Mouse (Mus musculus) intestine, embryonic 16.5 days (tissue): ENCODE measurements around the gene Cadm3. TPM values are rescaled to one million over a fixed set of nuclear protein-coding genes. Genes with fewer than 3 reads are reported as not detected.

Experiments used
- ATAC-seq: fragments of 200-750 bp; cut with Nextera tagmentation; 2 replicates; pipeline ENCODE4 v1.8.0; 2017; ENCODE audit warnings: moderate TSS enrichment, moderate library complexity
- H3K27ac ChIP-seq: fragments of 300-500 bp; sonication (generic); 2 replicates; pipeline ENCODE4 v1.5.1; 2014; ENCODE audit warnings: mild to moderate bottlenecking, low read length
- H3K27me3 ChIP-seq: fragments of 300-500 bp; sonication (generic); replicated peaks from 2 replicates; pipeline ENCODE4 v1.6.1; 2014; ENCODE audit warnings: low read length, control low read depth, mixed read lengths; ENCODE audit not compliant: control insufficient read depth, insufficient read depth
- H3K36me3 ChIP-seq: fragments of 300-500 bp; sonication (generic); 2 replicates; pipeline ENCODE4 v1.6.1; 2014; ENCODE audit warnings: low read length, control low read depth; ENCODE audit not compliant: control insufficient read depth, insufficient read depth
- H3K4me1 ChIP-seq: fragments of 300-500 bp; sonication (generic); 2 replicates; pipeline ENCODE4 v1.6.1; 2014; ENCODE audit warnings: low read length, control low read depth, mixed read lengths; ENCODE audit not compliant: control insufficient read depth, insufficient read depth
- H3K4me2 ChIP-seq: fragments of 300-500 bp; sonication (generic); 2 replicates; pipeline ENCODE4 v1.6.1; 2014; ENCODE audit warnings: low read depth, low read length, control low read depth
- H3K4me3 ChIP-seq: fragments of 300-500 bp; sonication (generic); 2 replicates; pipeline ENCODE4 v1.5.1; 2014; ENCODE audit warnings: mild to moderate bottlenecking, low read length
- H3K9ac ChIP-seq: fragments of 300-500 bp; sonication (generic); 2 replicates; pipeline ENCODE4 v1.6.1; 2014; ENCODE audit warnings: low read depth, low read length
- H3K9me3 ChIP-seq: fragments of 300-500 bp; sonication (generic); 2 replicates; pipeline ENCODE4 v1.6.1; 2016; ENCODE audit warnings: low read length, control low read depth; ENCODE audit not compliant: control insufficient read depth
- WGBS: fragments of 180-500 bp; shearing (Covaris S2); extraction: QIAGEN DNeasy Blood & Tissue Kit; methylation state at CpG from one replicate; pipeline ENCODE4 v1.1.7; 2014; 5-methylcytosine and 5-hydroxymethylcytosine counted together
- polyA plus RNA-seq: library from polyadenylated mRNA; unstranded; fragments of >200 nt; fragmentation: Nextera tagmentation; extraction: Ambion mirVana; gene quantifications from 2 replicates; pipeline ENCODE4 v1.2.1, GENCODE M21; 2015

The Cadm3 gene
- polyA plus RNA-seq, 1 experiment from 2014 or later: 1.8 TPM

GRCm38 (mm10) chr1:173348527-173348926, 19.0 kb downstream of the Cadm3 start:
- WGBS: 64% methylated on average over 1 of the region's 1 CpGs
- H3K9me3 ChIP-seq: no peaks in the 10 kb centered on the region
- H3K4me2 ChIP-seq: no peak overlapping the region
- H3K36me3 ChIP-seq: no peaks in the 10 kb centered on the region
- H3K4me3 ChIP-seq: no peak overlapping the region
- no peaks in the 10 kb centered on the region for H3K4me1 ChIP-seq
- H3K27ac ChIP-seq: no peak overlapping the region
- H3K9ac ChIP-seq: no peak overlapping the region
- H3K27me3 ChIP-seq: no peaks in the 10 kb centered on the region
- ATAC-seq: no peak

DNA sequence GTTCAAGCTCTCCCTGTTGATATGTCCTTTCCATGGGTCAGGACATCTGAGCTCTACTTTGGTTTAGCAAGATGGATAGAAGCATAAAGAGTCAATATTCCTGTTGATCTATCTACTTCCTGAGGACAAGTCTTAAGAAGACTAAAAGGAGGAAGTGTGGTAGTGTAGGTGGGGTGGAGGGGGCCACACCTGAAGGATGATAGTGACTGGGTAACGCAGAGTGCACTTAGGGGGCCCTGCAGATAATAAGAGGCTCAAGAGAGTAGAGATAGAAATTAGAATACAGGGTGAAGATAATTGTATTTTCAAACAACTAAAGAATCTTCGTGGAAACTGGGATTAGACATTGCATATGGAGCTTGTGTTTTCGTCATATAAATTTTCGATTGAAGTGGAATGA, 22.4 kb downstream of the Cadm3 start:
- Histone ChIP-seq H3K9me3 (no peaks in the 10 kb centered on the region), H3K4me3 (no peak overlapping the region), H3K9ac (no peak overlapping the region), H3K36me3 (no peaks in the 10 kb centered on the region), H3K4me1 (no peaks in the 10 kb centered on the region), H3K27ac (no peak overlapping the region), H3K4me2 (no peak overlapping the region), H3K27me3 (no peaks in the 10 kb centered on the region)
- ATAC-seq: no peak
- 87% methylated on average over 4 of the region's 4 CpGs for WGBS

DNA sequence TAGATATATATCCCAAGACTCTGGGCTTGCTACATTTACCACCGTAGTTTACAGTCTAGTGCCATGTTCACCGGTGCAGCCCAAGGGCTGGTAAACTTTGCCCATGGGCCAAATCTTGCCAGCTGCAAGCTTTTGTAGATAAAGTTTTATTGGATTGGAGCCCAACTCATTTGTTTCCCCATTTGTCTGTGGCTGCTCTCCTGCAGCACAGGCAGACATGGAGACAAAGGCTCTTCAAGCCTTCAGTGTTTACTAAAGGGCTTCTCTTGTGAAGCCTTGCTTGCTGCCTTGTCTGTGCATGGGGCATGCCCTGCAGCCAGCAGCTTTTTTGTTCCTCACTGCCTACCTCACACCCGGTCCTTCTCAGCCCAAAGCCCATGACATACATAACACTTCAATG, 23.6 kb downstream of the Cadm3 start:
- H3K36me3 ChIP-seq: no peaks in the 10 kb centered on the region
- H3K27ac ChIP-seq: no peak overlapping the region
- no peak overlapping the region for H3K4me3 ChIP-seq
- WGBS: 67% methylated on average over 3 of the region's 3 CpGs
- no peak for ATAC-seq
- no peak overlapping the region for H3K9ac ChIP-seq
- no peak overlapping the region for H3K4me2 ChIP-seq
- H3K9me3 ChIP-seq: no peaks in the 10 kb centered on the region
- no peaks in the 10 kb centered on the region for H3K4me1 ChIP-seq
- no peaks in the 10 kb centered on the region for H3K27me3 ChIP-seq

DNA sequence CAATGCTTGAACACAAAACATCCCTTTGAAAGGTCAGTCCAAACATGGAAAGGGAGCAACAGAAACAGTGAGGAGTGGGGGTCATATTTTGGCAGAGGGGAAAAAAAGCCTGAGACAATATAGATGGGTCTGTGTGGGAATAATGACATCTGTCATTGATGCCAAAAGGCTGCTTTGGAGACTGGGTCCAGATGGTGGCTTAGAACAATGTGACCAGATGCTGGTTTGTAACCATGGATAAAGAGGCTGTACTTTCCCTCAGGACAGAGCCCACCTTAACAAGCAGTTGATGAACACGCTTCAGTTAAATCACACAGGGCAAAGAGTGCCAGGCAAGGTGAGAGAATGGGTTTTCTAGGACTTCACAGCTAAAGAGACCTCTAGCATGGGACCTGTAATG, 25.1 kb downstream of the Cadm3 start:
- no peak overlapping the region for H3K9ac ChIP-seq
- H3K4me1 ChIP-seq: no peaks in the 10 kb centered on the region
- H3K27ac ChIP-seq: no peak overlapping the region
- 81% methylated on average over 1 of the region's 1 CpGs for WGBS
- ATAC-seq: no peak
- H3K27me3 ChIP-seq: no peaks in the 10 kb centered on the region
- H3K4me3 ChIP-seq: no peak overlapping the region
- no peak overlapping the region for H3K4me2 ChIP-seq
- no peaks in the 10 kb centered on the region for H3K9me3 ChIP-seq
- no peaks in the 10 kb centered on the region for H3K36me3 ChIP-seq

GRCm38 (mm10) chr1:173339543-173339942, 28.0 kb downstream of the Cadm3 start:
- H3K9me3 ChIP-seq: no peaks in the 10 kb centered on the region
- WGBS: 11% methylated on average over 2 of the region's 2 CpGs
- no peak overlapping the region for H3K9ac ChIP-seq
- no peak overlapping the region for H3K27ac ChIP-seq
- no peak overlapping the region for H3K4me3 ChIP-seq
- no peaks in the 10 kb centered on the region for H3K27me3 ChIP-seq
- no peak overlapping the region for H3K4me2 ChIP-seq
- H3K36me3 ChIP-seq: no peaks in the 10 kb centered on the region
- no peaks in the 10 kb centered on the region for H3K4me1 ChIP-seq
- peak; percentile 65 for ATAC-seq

- Histone ChIP-seq H3K4me3 (no peak overlapping the region), H3K9ac (no peak overlapping the region), H3K36me3 (no peaks in the 10 kb centered on the region), H3K27me3 (no peaks in the 10 kb centered on the region), H3K4me2 (no peak overlapping the region), H3K9me3 (no peaks in the 10 kb centered on the region), H3K4me1 (no peaks in the 10 kb centered on the region), H3K27ac (no peak overlapping the region)
- 85% methylated on average over 10 of the region's 10 CpGs for WGBS
- ATAC-seq: no peak
These were observed 30.5 kb downstream of the Cadm3 start for GRCm38 (mm10) chr1:173337008-173337407.

- Histone ChIP-seq H3K27ac (no peak overlapping the region), H3K27me3 (no peaks in the 10 kb centered on the region), H3K4me3 (no peak overlapping the region), H3K9me3 (no peaks in the 10 kb centered on the region), H3K9ac (no peak overlapping the region), H3K4me1 (no peaks in the 10 kb centered on the region), H3K36me3 (no peaks in the 10 kb centered on the region), H3K4me2 (no peak overlapping the region)
- 37% methylated on average over 11 of the region's 11 CpGs for WGBS
- no peak for ATAC-seq
These were observed 31.6 kb downstream of the Cadm3 start for GRCm38 (mm10) chr1:173335903-173336302.

DNA sequence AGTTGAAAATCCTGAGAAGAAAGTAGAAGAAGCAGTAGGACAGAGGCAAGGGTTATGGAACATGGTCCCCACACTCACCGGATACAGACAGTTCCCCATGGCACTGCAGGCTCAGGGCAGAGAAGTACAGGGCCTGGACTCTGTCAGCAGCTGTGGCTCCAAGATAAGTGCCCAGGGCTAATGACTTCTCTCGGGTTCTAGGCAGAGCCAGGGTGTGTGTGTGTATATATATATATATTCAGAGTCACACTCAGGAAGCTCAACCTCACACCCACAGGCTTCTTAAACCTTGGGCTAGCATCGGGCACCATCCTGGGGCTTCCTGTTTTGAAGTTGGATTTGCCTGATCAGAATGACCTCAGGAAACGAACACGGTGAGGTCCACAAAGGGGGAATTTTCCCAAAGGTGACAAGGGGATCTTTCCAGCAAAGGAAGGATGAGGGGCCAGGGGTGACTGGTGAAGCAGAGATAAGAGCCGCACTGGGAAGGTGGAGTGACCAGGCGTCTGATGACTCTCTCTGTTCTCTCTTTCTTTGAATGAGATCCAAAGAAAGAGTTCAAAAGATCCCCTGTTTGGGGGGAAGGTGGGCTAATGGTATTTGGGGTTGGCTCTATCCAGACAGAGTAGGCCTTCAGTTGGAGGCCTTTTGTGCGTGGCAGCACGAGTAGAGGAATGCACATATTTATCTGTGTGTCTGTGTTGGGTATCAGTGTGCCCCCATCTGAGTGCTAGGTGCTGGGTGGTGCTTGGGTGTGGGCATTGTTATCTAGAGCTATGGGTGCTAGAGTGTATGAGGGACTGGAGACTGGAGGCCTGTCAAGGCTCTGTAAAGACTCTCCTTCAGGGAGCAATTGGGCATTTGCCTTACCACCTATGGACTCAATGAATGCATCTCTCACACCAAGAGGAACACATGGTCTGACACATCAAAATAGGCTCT, 33.9 kb downstream of the Cadm3 start, which contains the start of gene Ackr1:
Gene Ackr1, minus strand, starts transcription at position 439 of the 942 bp plus-strand sequence.
- H3K27me3 ChIP-seq: no peaks in the 10 kb centered on the region
- no peak within 1 kb of the TSS for H3K27ac ChIP-seq
- no peaks in the 10 kb centered on the region for H3K36me3 ChIP-seq
- ATAC-seq: peak; percentile 87
- H3K9ac ChIP-seq: no peak within 1 kb of the TSS
- no peaks in the 10 kb centered on the region for H3K9me3 ChIP-seq
- no peak within 1 kb of the TSS for H3K4me3 ChIP-seq
- H3K4me1 ChIP-seq: no peaks in the 10 kb centered on the region
- WGBS: 61% methylated on average over 9 of the region's 9 CpGs
- H3K4me2 ChIP-seq: no peak within 1 kb of the TSS

DNA sequence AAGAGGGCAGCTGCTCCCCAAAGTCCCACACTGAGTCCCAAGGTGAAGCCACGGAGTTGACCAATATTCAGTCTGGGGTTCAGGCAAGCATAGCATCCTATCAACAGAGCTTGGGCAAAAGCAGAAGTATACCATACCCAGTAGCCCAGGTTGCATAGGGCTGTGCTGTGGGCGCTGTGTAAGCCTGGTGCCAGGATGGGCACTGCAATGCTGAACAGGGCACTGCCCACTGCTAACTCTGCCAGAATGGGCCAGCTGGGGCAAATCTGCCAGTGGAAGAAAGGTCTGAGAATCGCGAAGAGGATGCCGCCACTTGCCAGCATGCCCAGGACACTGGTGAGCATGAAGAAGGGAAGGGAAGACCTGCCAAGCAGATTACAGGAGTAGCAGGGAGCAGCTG, 35.1 kb downstream of the Cadm3 start:
- no peaks in the 10 kb centered on the region for H3K27me3 ChIP-seq
- H3K4me1 ChIP-seq: no peaks in the 10 kb centered on the region
- no peak overlapping the region for H3K4me2 ChIP-seq
- no peak overlapping the region for H3K27ac ChIP-seq
- no peaks in the 10 kb centered on the region for H3K36me3 ChIP-seq
- no peak for ATAC-seq
- 85% methylated on average over 5 of the region's 5 CpGs for WGBS
- H3K9ac ChIP-seq: no peak overlapping the region
- no peaks in the 10 kb centered on the region for H3K9me3 ChIP-seq
- no peak overlapping the region for H3K4me3 ChIP-seq
